Mouse (Mus musculus): ENCODE results near the gene Frmpd3. TPM values are rescaled to one million over a fixed set of nuclear protein-coding genes. Genes with fewer than 3 reads are reported as not detected.

Frmpd3 gene
- 0.02 TPM in 1 of 2 replicates, not detected in the other for polyA plus RNA-seq (2012)

GRCm38 (mm10) chrX:140341656-140342392, at the start of gene Frmpd3:
Gene Frmpd3, plus strand, starts transcription at chrX:140342263.

GRCm38 (mm10) chrX:140456279-140456731, 114.2 kb downstream of the Frmpd3 start, which contains the start of gene Prps1:
Gene Prps1, plus strand, starts transcription at chrX:140456613.

Other genes starting within 250 kb of the Frmpd3 start
- 4.2 and 5.6 TPM in 2 replicates for gene Prps1, start 114.3 kb downstream of the Frmpd3 start, polyA plus RNA-seq (2012)

All from megakaryocyte-erythroid progenitor cell, adult 5 weeks (primary cell).